Mouse (Mus musculus): Measurements from ENCODE around the gene 1700007K13Rik. TPM values are rescaled to one million over a fixed set of nuclear protein-coding genes. Genes with fewer than 3 reads are reported as not detected.
A peak's percentile ranks its signal among the peaks of the same experiment; 100 is the strongest.
"Not testable (repeated sequence)": the region's sequence is repeated elsewhere in the genome, so short reads cannot be mapped to it uniquely, and the experiment has no call there.

Gene 1700007K13Rik
- polyA plus RNA-seq, 1 experiment, result 0.86 TPM

DNA sequence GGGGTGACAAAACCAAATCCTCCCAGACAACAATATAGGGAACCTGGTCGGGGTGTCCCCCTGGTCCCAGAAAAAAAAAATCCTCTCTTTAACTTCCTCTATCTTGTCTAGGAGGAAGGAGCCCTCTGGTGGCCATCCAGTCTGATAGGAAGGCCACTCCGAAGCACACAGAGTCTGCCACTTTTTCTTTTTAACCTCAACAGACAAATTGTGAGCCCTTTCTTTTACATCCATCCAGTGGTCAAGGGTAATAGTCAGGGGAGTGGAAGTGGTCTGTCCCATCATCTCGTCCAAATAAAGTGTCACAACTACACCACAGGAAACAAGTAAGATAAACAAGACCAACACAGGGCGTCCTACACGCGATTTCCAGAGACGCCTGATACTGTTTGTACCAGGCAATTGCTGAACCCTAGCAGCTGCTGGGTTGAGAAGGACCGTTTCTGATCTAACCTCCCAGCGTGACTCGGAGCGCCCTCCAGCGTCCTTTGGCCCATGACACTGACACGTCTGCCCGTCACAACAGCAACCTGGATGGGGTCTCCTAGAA lies 29.1 kb upstream of the 1700007K13Rik start:
- Histone ChIP-seq H3K4me1 (ENCODE audit: control insufficient read depth, insufficient read depth, low read length) (no peaks in the 10 kb centered on the region), H3K36me3 (ENCODE audit: control insufficient read depth, insufficient read depth, low read length) (no peaks in the 10 kb centered on the region), H3K27me3 (replicated peaks; ENCODE audit: control insufficient read depth, insufficient read depth, low read length) (no peaks in the 10 kb centered on the region), H3K4me3 (ENCODE audit: insufficient read depth, low read depth, low read length) (peak overlapping the region; percentile 51), H3K27ac (ENCODE audit: insufficient read depth, low read depth, low read length) (no peak overlapping the region)
- DNase-seq, result peak; percentile 46
- TF ChIP-seq CTCF (conservative IDR thresholded peaks at IDR 0.05; ENCODE audit: insufficient read depth, insufficient read length, low read depth, low read length), result peak; percentile 29; the same call in 1 of the 2 replicates
- no peak for TF ChIP-seq POLR2A (IDR thresholded peaks at IDR 0.05; ENCODE audit: low read depth, low read length)
- WGBS, result 45% methylated on average over 14 of the region's 14 CpGs

DNA sequence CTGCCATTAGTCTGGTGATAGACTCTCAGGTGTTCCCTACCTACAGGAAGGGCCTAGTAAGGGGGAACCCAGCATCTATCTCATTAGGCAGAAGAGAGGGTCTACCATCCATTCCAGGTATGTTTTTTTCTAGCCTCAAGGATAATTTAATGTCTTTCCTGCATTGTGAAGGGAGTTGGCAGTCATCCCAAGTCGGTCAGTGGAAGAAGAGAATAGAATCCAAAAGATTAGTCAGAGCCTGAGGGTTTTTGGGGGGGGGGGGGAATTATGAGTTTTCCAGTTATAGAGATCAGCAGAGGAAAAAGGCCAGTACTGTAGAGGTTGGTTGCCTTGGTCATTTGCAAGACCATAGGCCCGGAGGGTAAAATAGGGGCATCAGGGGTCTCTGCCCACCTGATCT lies 28.4 kb upstream of the 1700007K13Rik start:
- TF ChIP-seq CTCF (conservative IDR thresholded peaks at IDR 0.05; ENCODE audit: insufficient read depth, insufficient read length, low read depth, low read length) (no peak), POLR2A (IDR thresholded peaks at IDR 0.05; ENCODE audit: low read depth, low read length) (no peak)
- no peak for DNase-seq
- 75% methylated on average over 2 of the region's 2 CpGs for WGBS
- H3K27me3 ChIP-seq (replicated peaks; ENCODE audit: control insufficient read depth, insufficient read depth, low read length), result no peaks in the 10 kb centered on the region
- no peaks in the 10 kb centered on the region for H3K4me1 ChIP-seq (ENCODE audit: control insufficient read depth, insufficient read depth, low read length)
- H3K27ac ChIP-seq (ENCODE audit: insufficient read depth, low read depth, low read length), result no peak overlapping the region
- no peaks in the 10 kb centered on the region for H3K36me3 ChIP-seq (ENCODE audit: control insufficient read depth, insufficient read depth, low read length)
- H3K4me3 ChIP-seq (ENCODE audit: insufficient read depth, low read depth, low read length), result no peak overlapping the region

DNA sequence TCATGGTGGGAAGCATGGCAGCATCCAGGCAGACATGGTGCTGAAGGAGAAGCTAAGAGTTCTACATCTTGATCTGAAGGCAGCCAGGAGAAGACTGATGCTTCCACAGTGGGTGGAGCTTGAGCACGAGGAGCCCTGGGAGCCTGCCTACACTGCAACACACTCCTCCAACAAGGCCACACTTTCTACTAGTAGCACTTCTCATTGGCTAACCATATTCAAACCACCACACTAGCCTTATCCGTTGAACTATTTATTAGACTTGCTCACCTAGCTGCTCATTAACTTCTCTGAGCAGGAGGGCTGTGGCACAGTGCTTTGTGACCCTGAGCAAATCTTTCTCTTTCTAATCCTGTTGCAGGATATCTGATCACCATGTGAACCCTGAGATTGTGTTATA lies 17.7 kb upstream of the 1700007K13Rik start:
- TF ChIP-seq POLR2A (IDR thresholded peaks at IDR 0.05; ENCODE audit: low read depth, low read length) (no peak), CTCF (conservative IDR thresholded peaks at IDR 0.05; ENCODE audit: insufficient read depth, insufficient read length, low read depth, low read length) (no peak)
- DNase-seq, result peak; percentile 76
- 36% methylated on average over 2 of the region's 2 CpGs for WGBS
- Histone ChIP-seq H3K36me3 (ENCODE audit: control insufficient read depth, insufficient read depth, low read length) (no peaks in the 10 kb centered on the region), H3K4me1 (ENCODE audit: control insufficient read depth, insufficient read depth, low read length) (no peaks in the 10 kb centered on the region), H3K27me3 (replicated peaks; ENCODE audit: control insufficient read depth, insufficient read depth, low read length) (no peaks in the 10 kb centered on the region), H3K4me3 (ENCODE audit: insufficient read depth, low read depth, low read length) (no peak overlapping the region), H3K27ac (ENCODE audit: insufficient read depth, low read depth, low read length) (no peak overlapping the region)

DNA sequence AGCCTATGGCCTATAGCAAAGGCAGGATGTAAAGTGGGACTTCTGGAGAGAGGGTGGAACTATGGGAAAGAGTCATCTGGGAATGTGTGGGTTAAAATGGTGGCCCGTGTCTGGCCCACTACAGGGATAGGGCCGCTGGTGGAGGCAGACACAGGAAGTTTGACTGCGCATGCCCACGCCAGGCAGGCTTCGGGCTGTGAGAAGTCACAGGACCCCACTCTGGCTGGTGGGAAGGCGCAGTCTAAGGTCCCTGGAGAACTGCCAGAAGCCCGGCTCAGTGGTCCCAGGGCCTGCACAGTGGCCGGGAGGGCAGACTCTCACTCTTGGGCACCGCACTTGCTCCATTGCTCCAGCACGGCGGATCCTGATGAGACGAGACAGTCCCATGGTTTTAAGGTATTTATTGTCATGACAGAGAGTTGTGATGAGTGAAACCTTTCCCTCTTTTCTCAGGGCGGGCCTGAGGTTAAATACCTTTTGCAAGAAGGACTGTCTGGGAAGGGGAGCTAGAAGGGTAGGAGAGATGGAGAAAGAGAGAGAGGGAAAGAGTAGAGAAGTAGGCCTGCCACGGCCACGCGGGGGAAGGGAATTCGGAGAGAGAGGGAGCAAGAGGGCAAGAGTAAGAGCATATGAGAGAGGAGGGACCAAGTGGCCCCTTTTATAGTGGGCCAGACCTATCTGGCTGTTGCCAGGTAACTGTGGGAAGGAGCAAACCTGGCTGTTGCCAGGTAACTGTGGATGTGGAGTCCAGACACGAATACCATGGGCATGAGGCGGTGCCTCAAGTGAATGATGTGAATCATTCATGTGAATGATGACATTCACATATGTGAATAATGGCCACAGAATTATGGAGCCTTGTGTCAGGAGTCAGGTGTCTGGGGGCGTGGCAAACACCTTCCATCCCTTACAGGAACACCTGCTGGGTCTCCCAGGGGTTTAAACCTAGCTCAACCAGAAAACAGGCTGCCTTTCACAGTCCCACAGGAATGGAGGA lies 13.4 kb upstream of the 1700007K13Rik start:
- no peak overlapping the region for H3K4me3 ChIP-seq (ENCODE audit: insufficient read depth, low read depth, low read length)
- WGBS, result 75% methylated on average over 20 of the region's 20 CpGs

DNA sequence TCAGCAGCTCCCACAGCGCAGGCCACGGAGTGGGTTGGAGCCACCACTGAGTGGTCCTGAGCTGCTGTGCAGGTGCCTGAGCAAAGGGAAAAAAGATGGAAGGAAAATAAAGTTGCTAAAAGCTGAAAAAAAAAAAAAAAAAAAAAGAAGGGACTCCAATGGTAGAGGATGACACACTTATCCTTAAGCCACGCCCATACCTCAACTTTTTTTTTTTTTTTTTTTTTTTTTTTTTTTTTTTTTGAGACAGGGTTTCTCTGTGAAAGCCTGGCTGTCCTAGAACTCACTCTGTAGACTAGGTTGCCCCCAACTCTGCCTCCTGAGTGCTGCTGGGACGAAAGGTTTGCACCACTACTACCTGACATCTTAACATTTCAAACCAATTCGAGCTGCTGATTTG lies 11.9 kb upstream of the 1700007K13Rik start:
- H3K27ac ChIP-seq (ENCODE audit: insufficient read depth, low read depth, low read length); H3K36me3 ChIP-seq (ENCODE audit: control insufficient read depth, insufficient read depth, low read length): not testable (repeated sequence)
- 93% methylated on average over 5 of the region's 5 CpGs for WGBS

More for the DNA sequence above, 13.4 kb upstream of the 1700007K13Rik start:
- Histone ChIP-seq H3K27me3 (replicated peaks; ENCODE audit: control insufficient read depth, insufficient read depth, low read length) (no peaks in the 10 kb centered on the region), H3K4me1 (ENCODE audit: control insufficient read depth, insufficient read depth, low read length) (no peaks in the 10 kb centered on the region), H3K36me3 (ENCODE audit: control insufficient read depth, insufficient read depth, low read length) (no peaks in the 10 kb centered on the region), H3K27ac (ENCODE audit: insufficient read depth, low read depth, low read length) (no peak overlapping the region)
- no peak for DNase-seq
- TF ChIP-seq POLR2A (IDR thresholded peaks at IDR 0.05; ENCODE audit: low read depth, low read length) (no peak), CTCF (conservative IDR thresholded peaks at IDR 0.05; ENCODE audit: insufficient read depth, insufficient read length, low read depth, low read length) (no peak)

DNA sequence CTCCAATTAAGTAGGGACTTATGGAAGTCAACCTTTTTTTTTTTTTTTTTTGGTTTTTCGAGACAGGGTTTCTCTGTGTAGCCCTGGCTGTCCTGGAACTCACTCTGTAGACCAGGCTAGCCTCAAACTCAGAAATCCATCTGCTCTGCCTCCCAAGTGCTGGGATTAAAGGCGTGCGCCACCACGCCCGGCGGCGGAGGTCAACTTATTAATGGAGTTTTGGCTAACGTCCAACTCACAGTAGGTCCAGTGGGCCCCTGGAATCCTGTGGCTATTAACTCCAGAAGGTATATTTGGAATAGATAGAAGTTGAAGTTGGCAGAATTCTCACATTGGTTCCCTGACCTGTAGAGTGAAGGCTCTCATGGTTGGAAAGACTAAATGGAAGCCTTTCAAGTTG lies 5.9 kb upstream of the 1700007K13Rik start:
- not testable (repeated sequence) for H3K27me3 ChIP-seq (replicated peaks; ENCODE audit: control insufficient read depth, insufficient read depth, low read length); H3K4me3 ChIP-seq (ENCODE audit: insufficient read depth, low read depth, low read length); H3K27ac ChIP-seq (ENCODE audit: insufficient read depth, low read depth, low read length); H3K36me3 ChIP-seq (ENCODE audit: control insufficient read depth, insufficient read depth, low read length); H3K4me1 ChIP-seq (ENCODE audit: control insufficient read depth, insufficient read depth, low read length); DNase-seq
- WGBS, result 93% methylated on average over 8 of the region's 8 CpGs

More for the DNA sequence above, 11.9 kb upstream of the 1700007K13Rik start:
- H3K4me3 ChIP-seq (ENCODE audit: insufficient read depth, low read depth, low read length); DNase-seq; H3K27me3 ChIP-seq (replicated peaks; ENCODE audit: control insufficient read depth, insufficient read depth, low read length); H3K4me1 ChIP-seq (ENCODE audit: control insufficient read depth, insufficient read depth, low read length): not testable (repeated sequence)

DNA sequence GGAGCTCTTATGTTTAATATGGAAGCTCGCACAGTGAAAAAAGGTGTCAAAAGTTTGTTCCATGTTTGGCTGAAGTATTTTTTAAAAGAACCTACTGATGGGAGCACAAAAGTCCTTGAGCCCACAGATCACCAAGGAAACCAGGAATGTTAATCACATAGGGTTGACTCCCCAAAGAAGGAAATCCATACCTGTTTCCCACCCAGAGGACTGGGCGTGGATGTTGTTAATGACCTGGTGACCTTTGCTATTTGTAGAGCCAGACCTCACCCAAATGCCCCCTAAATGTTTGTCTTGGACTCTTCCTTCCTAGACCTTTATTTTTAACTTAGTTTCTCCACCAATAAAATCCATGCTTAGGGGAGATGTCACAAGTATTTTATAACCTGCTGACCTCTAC lies 4.5 kb upstream of the 1700007K13Rik start:
- WGBS, result 89% methylated on average over 2 of the region's 2 CpGs
- Histone ChIP-seq H3K27ac (ENCODE audit: insufficient read depth, low read depth, low read length) (no peak overlapping the region), H3K4me1 (ENCODE audit: control insufficient read depth, insufficient read depth, low read length) (peaks cover 4% of the 10 kb centered on the region; the same call in 1 of the 2 replicates), H3K27me3 (replicated peaks; ENCODE audit: control insufficient read depth, insufficient read depth, low read length) (no peaks in the 10 kb centered on the region), H3K4me3 (ENCODE audit: insufficient read depth, low read depth, low read length) (no peak overlapping the region), H3K36me3 (ENCODE audit: control insufficient read depth, insufficient read depth, low read length) (peaks cover 2% of the 10 kb centered on the region; the same call in 1 of the 2 replicates)
- TF ChIP-seq CTCF (conservative IDR thresholded peaks at IDR 0.05; ENCODE audit: insufficient read depth, insufficient read length, low read depth, low read length) (no peak), POLR2A (IDR thresholded peaks at IDR 0.05; ENCODE audit: low read depth, low read length) (no peak)
- no peak for DNase-seq

All from kidney, adult 2 months (tissue).